Mouse (Mus musculus) heart, embryonic 15.5 days (tissue): Measurements from ENCODE around the gene Gbp5. TPM values are rescaled to one million over a fixed set of nuclear protein-coding genes. Genes with fewer than 3 reads are reported as not detected.
"Not testable (repeated sequence)": the region's sequence is repeated elsewhere in the genome, so short reads cannot be mapped to it uniquely, and the experiment has no call there.

Source experiments
- ATAC-seq: fragments of 200-750 bp; cut with Nextera tagmentation; replicated peaks from 2 replicates; pipeline ENCODE4 v1.8.0; 2017; ENCODE audit warnings: low read depth, moderate TSS enrichment; ENCODE audit not compliant: insufficient number of reproducible peaks, insufficient read depth, low FRiP score
- H3K27ac ChIP-seq: fragments of 300-500 bp; sonication (generic); 2 replicates; pipeline ENCODE4 v1.5.1; 2015; ENCODE audit warnings: mild to moderate bottlenecking, inconsistent platforms
- H3K27me3 ChIP-seq: fragments of 300-500 bp; sonication (generic); 2 replicates; pipeline ENCODE4 v1.6.1; 2015; ENCODE audit warnings: inconsistent platforms
- H3K36me3 ChIP-seq: fragments of 300-500 bp; sonication (generic); 2 replicates; pipeline ENCODE4 v1.6.1; 2015; ENCODE audit warnings: mild to moderate bottlenecking, inconsistent platforms
- H3K4me1 ChIP-seq: fragments of 300-500 bp; sonication (generic); replicated peaks from 2 replicates; pipeline ENCODE4 v1.6.1; 2015; ENCODE audit warnings: inconsistent platforms
- H3K4me2 ChIP-seq: fragments of 300-500 bp; sonication (generic); 2 replicates; pipeline ENCODE4 v1.6.1; 2015; ENCODE audit warnings: inconsistent platforms, mild to moderate bottlenecking, moderate library complexity
- H3K4me3 ChIP-seq: fragments of 300-500 bp; sonication (generic); 2 replicates; pipeline ENCODE4 v1.5.1; 2015; ENCODE audit warnings: mild to moderate bottlenecking, inconsistent platforms
- H3K9ac ChIP-seq: fragments of 300-500 bp; sonication (generic); 2 replicates; pipeline ENCODE4 v1.6.1; 2015; ENCODE audit warnings: mild to moderate bottlenecking, inconsistent platforms
- H3K9me3 ChIP-seq: fragments of 300-500 bp; sonication (generic); replicated peaks from 2 replicates; pipeline ENCODE4 v1.6.1; 2016; ENCODE audit warnings: inconsistent platforms
- WGBS: fragments of 180-500 bp; shearing (Covaris S2); methylation state at CpG from one replicate; pipeline ENCODE4 v1.1.7; 2015; ENCODE audit warnings: mixed read lengths; 5-methylcytosine and 5-hydroxymethylcytosine counted together
- polyA plus RNA-seq: library from polyadenylated mRNA; unstranded; fragments of >200 nt; fragmentation: Nextera tagmentation; extraction: Ambion mirVana; gene quantifications from 2 replicates; pipeline ENCODE4 v1.2.1, GENCODE M21; 2015

Gbp5 gene
- polyA plus RNA-seq, 1 experiment from 2014 or later: 0.19 TPM

DNA sequence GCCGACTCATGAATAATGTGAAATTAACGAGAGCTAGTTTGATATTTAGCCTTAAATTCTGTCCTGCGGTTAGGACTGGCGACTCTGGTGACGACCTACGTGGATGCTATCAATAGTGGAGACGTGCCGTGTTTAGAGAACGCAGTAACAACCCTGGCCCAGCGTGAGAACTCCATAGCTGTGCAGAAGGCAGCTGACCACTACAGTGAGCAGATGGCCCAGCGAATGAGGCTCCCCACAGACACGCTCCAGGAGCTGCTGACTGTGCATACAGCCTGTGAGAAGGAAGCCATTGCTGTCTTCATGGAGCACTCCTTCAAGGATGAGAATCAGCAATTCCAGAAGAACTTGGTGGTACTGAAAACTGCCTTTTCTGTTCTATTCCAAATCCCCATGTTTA, 49.0 kb downstream of the Gbp5 start:
- H3K27me3 ChIP-seq, ATAC-seq, H3K4me2 ChIP-seq, H3K36me3 ChIP-seq, H3K9ac ChIP-seq, H3K4me1 ChIP-seq, H3K9me3 ChIP-seq, H3K4me3 ChIP-seq, H3K27ac ChIP-seq: not testable (repeated sequence)
- WGBS: 80% methylated on average over 12 of the region's 12 CpGs

GRCm38 (mm10) chr3:142546690-142547089, 52.9 kb downstream of the Gbp5 start:
- no peaks in the 10 kb centered on the region for H3K9me3 ChIP-seq
- 73% methylated on average over 3 of the region's 3 CpGs for WGBS
- ATAC-seq: no peak
- no peak overlapping the region for H3K27ac ChIP-seq
- H3K4me3 ChIP-seq: no peak overlapping the region
- H3K27me3 ChIP-seq: no peaks in the 10 kb centered on the region
- no peak overlapping the region for H3K4me2 ChIP-seq
- no peaks in the 10 kb centered on the region for H3K36me3 ChIP-seq
- H3K9ac ChIP-seq: no peak overlapping the region
- H3K4me1 ChIP-seq: no peaks in the 10 kb centered on the region

- Histone ChIP-seq H3K9ac (no peak overlapping the region), H3K9me3 (no peaks in the 10 kb centered on the region), H3K27me3 (no peaks in the 10 kb centered on the region), H3K4me1 (no peaks in the 10 kb centered on the region), H3K36me3 (no peaks in the 10 kb centered on the region), H3K4me2 (no peak overlapping the region), H3K4me3 (no peak overlapping the region), H3K27ac (no peak overlapping the region)
- ATAC-seq: no peak
- 83% methylated on average over 3 of the region's 3 CpGs for WGBS
Measured at GRCm38 (mm10) chr3:142550052-142550676, 56.4 kb downstream of the Gbp5 start.

- 71% methylated on average over 1 of the region's 1 CpGs for WGBS
- H3K4me2 ChIP-seq: no peak overlapping the region
- H3K27me3 ChIP-seq: no peaks in the 10 kb centered on the region
- no peaks in the 10 kb centered on the region for H3K36me3 ChIP-seq
- ATAC-seq: no peak
- no peaks in the 10 kb centered on the region for H3K9me3 ChIP-seq
- H3K27ac ChIP-seq: no peak overlapping the region
- H3K9ac ChIP-seq: no peak overlapping the region
- H3K4me3 ChIP-seq: no peak overlapping the region
- no peaks in the 10 kb centered on the region for H3K4me1 ChIP-seq
Measured at GRCm38 (mm10) chr3:142554601-142555000, 60.8 kb downstream of the Gbp5 start.

DNA sequence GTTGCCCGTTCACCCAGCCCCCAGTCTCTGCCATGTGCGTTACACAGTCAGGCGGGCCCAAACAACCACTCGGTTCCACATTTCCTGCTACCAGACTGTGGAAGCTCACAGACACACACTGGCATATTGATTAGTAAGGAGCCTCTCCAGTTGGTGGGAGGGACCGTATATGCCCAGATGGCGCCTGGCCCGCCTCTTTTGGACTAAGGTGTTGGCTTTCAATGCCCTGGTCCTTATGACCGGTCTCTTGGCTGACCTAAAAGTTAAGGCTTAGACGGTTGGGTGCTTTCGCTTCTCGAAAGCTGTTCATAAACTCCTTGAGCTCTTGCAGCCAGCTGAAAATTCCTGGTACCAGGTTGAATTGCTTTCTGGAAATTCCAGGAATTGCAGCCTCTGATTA, 61.8 kb downstream of the Gbp5 start:
- no peak overlapping the region for H3K4me3 ChIP-seq
- 0 out of 2 replicates have a peak, but pooled peaks cover 3% of the 10 kb centered on the region for H3K4me1 ChIP-seq
- no peak for ATAC-seq
- H3K4me2 ChIP-seq: no peak overlapping the region
- no peaks in the 10 kb centered on the region for H3K27me3 ChIP-seq
- H3K9me3 ChIP-seq: no peaks in the 10 kb centered on the region
- H3K27ac ChIP-seq: no peak overlapping the region
- 85% methylated on average over 11 of the region's 11 CpGs for WGBS
- H3K36me3 ChIP-seq: no peaks in the 10 kb centered on the region
- no peak overlapping the region for H3K9ac ChIP-seq

DNA sequence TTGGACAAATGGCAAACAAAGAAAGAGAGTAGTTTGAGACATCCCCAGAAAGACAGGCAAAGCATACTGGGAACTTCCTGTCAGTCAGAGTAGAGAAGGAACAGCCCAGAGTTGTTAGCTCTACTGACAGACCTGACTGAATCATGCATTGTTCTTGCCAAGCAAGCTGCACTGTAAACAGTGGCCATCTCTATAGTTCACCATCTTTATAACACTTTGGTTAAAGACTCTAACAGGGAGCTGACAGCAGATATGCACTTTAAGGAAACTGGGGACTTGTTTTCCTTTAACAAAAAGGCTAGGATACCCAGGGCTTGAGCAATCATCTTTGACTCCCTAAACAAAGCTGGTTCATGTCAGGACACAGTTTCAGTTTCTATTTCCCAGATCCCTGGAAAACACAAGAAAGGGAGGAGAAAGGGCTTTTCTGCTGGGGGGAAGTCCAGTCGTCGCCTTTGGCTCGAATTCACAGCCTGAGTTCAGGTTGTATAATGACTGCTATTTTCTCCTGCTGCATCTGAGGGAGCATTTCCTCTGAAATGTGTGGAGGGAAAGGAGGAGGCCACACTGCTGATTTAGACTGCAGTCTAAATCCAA, 66.0 kb downstream of the Gbp5 start, which contains the start of gene Gbp3:
Gbp3 (plus strand) TSS at position 395 of the 597 bp plus-strand sequence.
- no peaks in the 10 kb centered on the region for H3K27me3 ChIP-seq
- H3K9me3 ChIP-seq: no peaks in the 10 kb centered on the region
- ATAC-seq: no peak
- H3K9ac ChIP-seq: peak within 1 kb of the TSS; percentile 46
- H3K27ac ChIP-seq: peak within 1 kb of the TSS; percentile 63
- 0 out of 2 replicates have a peak, but pooled peaks cover 3% of the 10 kb centered on the region for H3K4me1 ChIP-seq
- 18% methylated on average over 3 of the region's 3 CpGs for WGBS
- H3K4me2 ChIP-seq: peak within 1 kb of the TSS; percentile 74
- H3K36me3 ChIP-seq: no peaks in the 10 kb centered on the region
- H3K4me3 ChIP-seq: peak within 1 kb of the TSS; percentile 59

GRCm38 (mm10) chr3:142560296-142560948, 66.6 kb downstream of the Gbp5 start:
- 0 out of 2 replicates have a peak, but pooled peaks cover 3% of the 10 kb centered on the region for H3K4me1 ChIP-seq
- WGBS: 10% methylated on average over 12 of the region's 12 CpGs
- H3K4me3 ChIP-seq: peak overlapping the region; percentile 59
- no peak; the same call in 1 of the 2 replicates for ATAC-seq
- H3K36me3 ChIP-seq: no peaks in the 10 kb centered on the region
- H3K4me2 ChIP-seq: peak overlapping the region; percentile 74
- H3K9me3 ChIP-seq: no peaks in the 10 kb centered on the region
- H3K9ac ChIP-seq: peak overlapping the region; percentile 46
- H3K27ac ChIP-seq: peak overlapping the region; percentile 63
- no peaks in the 10 kb centered on the region for H3K27me3 ChIP-seq

DNA sequence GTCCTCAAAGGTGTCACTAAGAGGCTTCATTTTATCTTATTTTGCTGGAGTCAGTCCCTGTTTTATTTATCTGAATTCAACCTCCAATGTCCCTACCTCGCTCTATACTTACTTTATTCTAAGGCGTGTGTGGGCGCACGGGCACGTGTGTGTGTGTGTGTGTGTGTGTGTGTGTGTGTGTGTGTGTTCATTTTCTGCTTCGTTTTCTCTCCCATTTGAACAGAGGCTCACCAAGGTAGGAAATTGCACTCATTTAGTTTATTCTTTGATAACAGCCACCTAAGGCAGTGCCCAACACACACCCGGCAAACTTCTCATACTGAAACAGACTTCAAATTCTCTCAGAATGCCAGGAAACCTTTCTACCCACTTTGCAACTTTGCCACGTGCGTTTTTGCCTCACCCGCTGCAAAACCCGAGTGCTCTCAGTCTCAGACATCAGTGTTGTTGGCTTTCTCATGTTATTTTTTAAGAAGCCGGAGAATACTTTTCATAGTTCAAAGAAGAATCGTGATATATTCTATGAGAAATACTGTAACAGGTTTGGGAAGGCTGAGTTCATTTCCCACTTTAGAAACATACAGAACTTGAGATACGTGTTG, 67.4 kb downstream of the Gbp5 start:
- Histone ChIP-seq H3K36me3 (no peaks in the 10 kb centered on the region), H3K4me1 (0 out of 2 replicates have a peak, but pooled peaks cover 3% of the 10 kb centered on the region), H3K9me3 (no peaks in the 10 kb centered on the region), H3K27me3 (no peaks in the 10 kb centered on the region), H3K4me2 (0 out of 2 replicates have a peak overlapping the region, but pooled peaks have one; percentile 74), H3K9ac (no peak overlapping the region), H3K27ac (no peak overlapping the region), H3K4me3 (peak overlapping the region; percentile 59; the same call in 1 of the 2 replicates)
- no peak for ATAC-seq
- WGBS: 77% methylated on average over 14 of the region's 14 CpGs

DNA sequence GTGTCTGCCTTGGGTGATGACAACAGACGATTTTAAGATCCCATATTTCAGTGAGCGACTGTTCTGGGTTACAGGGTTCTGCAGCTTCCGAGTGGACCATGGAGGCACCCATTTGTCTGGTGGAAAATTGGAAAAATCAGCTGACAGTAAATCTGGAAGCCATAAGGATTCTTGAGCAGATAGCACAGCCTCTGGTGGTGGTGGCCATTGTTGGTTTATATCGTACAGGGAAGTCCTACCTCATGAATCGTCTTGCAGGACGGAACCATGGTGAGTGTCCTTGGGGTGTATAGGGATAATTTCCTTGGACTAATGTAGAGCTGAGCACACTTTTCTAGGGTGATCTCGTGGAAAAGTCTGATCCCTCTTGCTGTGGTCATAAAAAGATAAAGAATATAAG, 67.9 kb downstream of the Gbp5 start:
- Histone ChIP-seq H3K9ac (no peak overlapping the region), H3K27me3 (no peaks in the 10 kb centered on the region), H3K36me3 (no peaks in the 10 kb centered on the region), H3K4me1 (0 out of 2 replicates have a peak, but pooled peaks cover 3% of the 10 kb centered on the region), H3K4me2 (no peak overlapping the region), H3K27ac (no peak overlapping the region), H3K4me3 (no peak overlapping the region), H3K9me3 (no peaks in the 10 kb centered on the region)
- ATAC-seq: no peak
- WGBS: 74% methylated on average over 7 of the region's 7 CpGs

- H3K27ac ChIP-seq, H3K36me3 ChIP-seq, H3K4me1 ChIP-seq, H3K4me3 ChIP-seq, H3K27me3 ChIP-seq, H3K9me3 ChIP-seq, ATAC-seq, H3K4me2 ChIP-seq, H3K9ac ChIP-seq: not testable (repeated sequence)
- 61% methylated on average over 5 of the region's 5 CpGs for WGBS
Measured at GRCm38 (mm10) chr3:142567490-142567889, 73.7 kb downstream of the Gbp5 start.

- Histone ChIP-seq H3K27me3 (no peaks in the 10 kb centered on the region), H3K4me3 (no peak overlapping the region), H3K4me1 (no peaks in the 10 kb centered on the region), H3K27ac (no peak overlapping the region), H3K36me3 (no peaks in the 10 kb centered on the region), H3K9ac (no peak overlapping the region), H3K9me3 (no peaks in the 10 kb centered on the region), H3K4me2 (no peak overlapping the region)
- WGBS: 84% methylated on average over 4 of the region's 4 CpGs
- ATAC-seq: no peak
Measured at GRCm38 (mm10) chr3:142570738-142571137, 77.0 kb downstream of the Gbp5 start.
